Mouse (Mus musculus): ENCODE results near the gene Robo3.

DNA sequence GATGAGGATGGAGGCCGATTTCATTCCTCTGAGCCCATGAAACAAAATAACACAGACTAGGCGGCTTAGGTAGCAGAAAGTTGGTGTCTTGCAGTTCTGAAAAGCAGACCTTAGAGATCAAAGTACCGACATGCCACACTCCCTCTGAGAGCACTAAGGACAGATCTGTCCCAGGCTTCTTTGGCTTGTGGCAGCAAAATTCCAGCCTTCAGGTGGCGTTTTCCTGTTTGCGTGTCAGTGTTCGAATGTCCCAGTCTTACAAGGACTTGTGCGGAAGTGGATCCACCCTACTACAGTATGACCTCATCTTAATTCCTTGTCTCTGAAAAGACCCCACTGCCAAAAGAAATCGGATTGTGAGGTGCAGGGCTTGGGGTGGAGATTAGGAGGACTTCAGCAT lies 64.2 kb downstream of the Robo3 start:
- TF ChIP-seq POLR2A (IDR thresholded peaks at IDR 0.05; ENCODE audit: insufficient read depth, low read length) (no peak), CTCF (IDR thresholded peaks at IDR 0.05; ENCODE audit: low read depth, low read length) (no peak), EP300 (IDR thresholded peaks at IDR 0.05; ENCODE audit: insufficient read depth, low read depth, low read length) (no peak)
